Mouse (Mus musculus) gastrocnemius, adult 2 months (tissue): Measurements from ENCODE around the gene Apbb1ip. TPM values are rescaled to one million over a fixed set of nuclear protein-coding genes. Genes with fewer than 3 reads are reported as not detected.

ENCODE experiments used
- DNase-seq: peaks from one replicate; pipeline ENCODE4 v3.0.0; 2022
- H3K27ac ChIP-seq: fragments of 200-600 bp; 2 replicates; pipeline ENCODE4 v1.8.1; 2022; ENCODE audit warnings: mild to moderate bottlenecking
- H3K4me3 ChIP-seq: fragments of 200-600 bp; 2 replicates; pipeline ENCODE4 v1.8.1; 2022; ENCODE audit warnings: mild to moderate bottlenecking, moderate library complexity
- CTCF ChIP-seq: fragments of 200-600 bp; IDR thresholded peaks from 2 replicates; pipeline ENCODE4 v1.8.1; 2022; ENCODE audit warnings: antibody characterized with exemption, mild to moderate bottlenecking, moderate library complexity
- intact Hi-C: fragments of 180-260 bp; cut with DNase I; formaldehyde crosslinking; loops from one replicate; pipeline ENCODE4 v1.15.1; 2025
- total RNA-seq, 2 experiments: library from RNA; stranded (reverse); gene quantifications; 2 replicates each; pipeline ENCODE4 v1.2.3; 2021

The Apbb1ip gene
- total RNA-seq, 2 experiments from 2014 or later, result 2.3 to 2.4 TPM

GRCm38 (mm10) chr2:22754222-22754824 is 19.6 kb upstream of the Apbb1ip start:
- Histone ChIP-seq H3K4me3 (no peak overlapping the region), H3K27ac (no peak overlapping the region)
- intact Hi-C loops, result no loop called here
- no peak for DNase-seq
- no peak for TF ChIP-seq CTCF

- intact Hi-C loops, result no loop called here
- DNase-seq, result no peak
- Histone ChIP-seq H3K27ac (no peak overlapping the region), H3K4me3 (no peak overlapping the region)
- TF ChIP-seq CTCF, result no peak
Observed at GRCm38 (mm10) chr2:22755561-22755960, 18.3 kb upstream of the Apbb1ip start.

- peak; percentile 60 for DNase-seq
- no peak overlapping the region for H3K27ac ChIP-seq
- intact Hi-C loops, result no loop called here
- no peak overlapping the region for H3K4me3 ChIP-seq
- TF ChIP-seq CTCF, result peak; percentile 71
Observed at GRCm38 (mm10) chr2:22758310-22758972, 15.5 kb upstream of the Apbb1ip start.

GRCm38 (mm10) chr2:22760452-22760851 is 13.4 kb upstream of the Apbb1ip start:
- TF ChIP-seq CTCF, result no peak
- no peak overlapping the region for H3K4me3 ChIP-seq
- DNase-seq, result no peak
- no peak overlapping the region for H3K27ac ChIP-seq
- intact Hi-C loops, result loop anchor here (5.0 kb wide), 1 partner anchor 107 kb away; no protein-coding TSS in a partner anchor

GRCm38 (mm10) chr2:22761103-22761521 is 12.8 kb upstream of the Apbb1ip start:
- Histone ChIP-seq H3K4me3 (no peak overlapping the region), H3K27ac (no peak overlapping the region)
- no peak for TF ChIP-seq CTCF
- intact Hi-C loops, result loop anchor here (5.0 kb wide), 1 partner anchor 106 kb away; no protein-coding TSS in a partner anchor
- no peak for DNase-seq

- intact Hi-C loops, result loop anchor here (5.0 kb wide), 1 partner anchor 102 kb away; no protein-coding TSS in a partner anchor
Observed at GRCm38 (mm10) chr2:22764774-22765387, 9.0 kb upstream of the Apbb1ip start.

GRCm38 (mm10) chr2:22771311-22771710 is 2.6 kb upstream of the Apbb1ip start:
- TF ChIP-seq CTCF, result no peak
- Histone ChIP-seq H3K4me3 (no peak overlapping the region), H3K27ac (peak overlapping the region; percentile 46; the same call in 1 of the 2 replicates)
- DNase-seq, result peak; percentile 40
- intact Hi-C loops, result loop anchor here (5.0 kb wide), 1 partner anchor 41 kb away; no protein-coding TSS in a partner anchor

More at GRCm38 (mm10) chr2:22764774-22765387, 9.0 kb upstream of the Apbb1ip start:
- no peak for DNase-seq
- TF ChIP-seq CTCF, result no peak
- Histone ChIP-seq H3K27ac (no peak overlapping the region), H3K4me3 (no peak overlapping the region)

GRCm38 (mm10) chr2:22774181-22774751 is 372 bp downstream of the Apbb1ip start:
- H3K27ac ChIP-seq, result peak overlapping the region; percentile 82
- no peak for TF ChIP-seq CTCF
- intact Hi-C loops, result loop anchor here (5.0 kb wide), 1 partner anchor 38 kb away; no protein-coding TSS in a partner anchor

GRCm38 (mm10) chr2:22775213-22775612 is 1.3 kb downstream of the Apbb1ip start:
- Histone ChIP-seq H3K4me3 (peak overlapping the region; percentile 72), H3K27ac (peak overlapping the region; percentile 82)
- DNase-seq, result no peak
- TF ChIP-seq CTCF, result no peak
- intact Hi-C loops, result no loop called here

More at GRCm38 (mm10) chr2:22774181-22774751, 372 bp downstream of the Apbb1ip start:
- peak; percentile 90 for DNase-seq
- peak overlapping the region; percentile 72 for H3K4me3 ChIP-seq

GRCm38 (mm10) chr2:22775681-22776080 is 1.8 kb downstream of the Apbb1ip start:
- DNase-seq, result no peak
- intact Hi-C loops, result no loop called here
- TF ChIP-seq CTCF, result no peak
- peak overlapping the region; percentile 72 for H3K4me3 ChIP-seq
- peak overlapping the region; percentile 82 for H3K27ac ChIP-seq

GRCm38 (mm10) chr2:22776568-22777230 is 2.8 kb downstream of the Apbb1ip start:
- no peak for TF ChIP-seq CTCF
- H3K27ac ChIP-seq, result no peak overlapping the region
- no peak for DNase-seq
- intact Hi-C loops, result no loop called here
- H3K4me3 ChIP-seq, result no peak overlapping the region

GRCm38 (mm10) chr2:22777757-22778156 is 3.9 kb downstream of the Apbb1ip start:
- H3K27ac ChIP-seq, result no peak overlapping the region
- intact Hi-C loops, result no loop called here
- TF ChIP-seq CTCF, result no peak
- DNase-seq, result no peak
- H3K4me3 ChIP-seq, result no peak overlapping the region
